Mouse (Mus musculus) kidney, postnatal 10 days (tissue): ENCODE measurements around the gene Rinl.

Experiments
- DNase-seq: peaks from one replicate; pipeline ENCODE4 v3.0.0; 2021; ENCODE audit warnings: mixed read lengths

Rinl gene

GRCm38 (mm10) chr7:28810107-28811066 is 21.6 kb downstream of the Rinl start:
- DNase-seq = peak; percentile 98

- DNase-seq = peak; percentile 98
These were observed 22.5 kb downstream of the Rinl start for GRCm38 (mm10) chr7:28811228-28811627.

- no peak for DNase-seq
These were observed 23.0 kb downstream of the Rinl start for GRCm38 (mm10) chr7:28811640-28812275.

- DNase-seq = no peak
These were observed 23.7 kb downstream of the Rinl start for GRCm38 (mm10) chr7:28812436-28812835.

- DNase-seq = no peak
These were observed 24.2 kb downstream of the Rinl start for GRCm38 (mm10) chr7:28812949-28813348.

- no peak for DNase-seq
These were observed 25.7 kb downstream of the Rinl start for GRCm38 (mm10) chr7:28814306-28815034.

- DNase-seq = no peak
These were observed 26.5 kb downstream of the Rinl start for GRCm38 (mm10) chr7:28815230-28815629.

GRCm38 (mm10) chr7:28816201-28816600 is 27.4 kb downstream of the Rinl start:
- no peak for DNase-seq

- DNase-seq = no peak
These were observed 28.2 kb downstream of the Rinl start for GRCm38 (mm10) chr7:28816920-28817319.

- DNase-seq = no peak
These were observed 28.8 kb downstream of the Rinl start for GRCm38 (mm10) chr7:28817524-28817923.

- no peak for DNase-seq
These were observed 29.2 kb downstream of the Rinl start for GRCm38 (mm10) chr7:28817957-28818356.

- DNase-seq = no peak
These were observed 29.7 kb downstream of the Rinl start for GRCm38 (mm10) chr7:28818436-28818835.

GRCm38 (mm10) chr7:28818861-28819452 is 30.2 kb downstream of the Rinl start:
- no peak for DNase-seq

- no peak for DNase-seq
These were observed 30.8 kb downstream of the Rinl start for GRCm38 (mm10) chr7:28819571-28819970.

GRCm38 (mm10) chr7:28820358-28821260 is 31.8 kb downstream of the Rinl start:
- DNase-seq = peak; percentile 74

GRCm38 (mm10) chr7:28821261-28821831 is 32.6 kb downstream of the Rinl start:
- DNase-seq = peak; percentile 63

GRCm38 (mm10) chr7:28822556-28822955 is 33.8 kb downstream of the Rinl start:
- DNase-seq = no peak

GRCm38 (mm10) chr7:28822993-28823903 is 34.5 kb downstream of the Rinl start:
- DNase-seq = no peak

GRCm38 (mm10) chr7:28823932-28824331 is 35.2 kb downstream of the Rinl start:
- no peak for DNase-seq

- peak; percentile 95 for DNase-seq
These were observed 36.3 kb downstream of the Rinl start, which contains the start of gene Ech1 for GRCm38 (mm10) chr7:28824941-28825685. Ech1 (plus strand) TSS chr7:28825217.
